Mouse (Mus musculus) adrenal gland, adult 2 months (tissue): ENCODE measurements around the gene Kcnk6. TPM values are rescaled to one million over a fixed set of nuclear protein-coding genes. Genes with fewer than 3 reads are reported as not detected.

Experiments
- DNase-seq: peaks from one replicate; pipeline ENCODE4 v3.0.0; 2021
- long read RNA-seq: library from polyadenylated mRNA; stranded (forward); transcript quantifications from one replicate; pipeline ENCODE4 v2.0.0, GENCODE M21; 2021
- polyA plus RNA-seq: library from polyadenylated mRNA; depleted of rRNA; stranded (reverse); fragments of >200 nt; gene quantifications from 2 replicates; pipeline ENCODE4 v1.2.3, GENCODE M21; 2012; rRNA removed
- total RNA-seq, 2 experiments: library from RNA; stranded (reverse); gene quantifications; 2 replicates each; pipeline ENCODE4 v1.2.3; 2021

The Kcnk6 gene
- total RNA-seq (1 to 10 TPM; 1.5 to 1.7 TPM), polyA plus RNA-seq (12.2 and 13.5 TPM in 2 replicates)
- long read RNA-seq, result 0 reads

DNA sequence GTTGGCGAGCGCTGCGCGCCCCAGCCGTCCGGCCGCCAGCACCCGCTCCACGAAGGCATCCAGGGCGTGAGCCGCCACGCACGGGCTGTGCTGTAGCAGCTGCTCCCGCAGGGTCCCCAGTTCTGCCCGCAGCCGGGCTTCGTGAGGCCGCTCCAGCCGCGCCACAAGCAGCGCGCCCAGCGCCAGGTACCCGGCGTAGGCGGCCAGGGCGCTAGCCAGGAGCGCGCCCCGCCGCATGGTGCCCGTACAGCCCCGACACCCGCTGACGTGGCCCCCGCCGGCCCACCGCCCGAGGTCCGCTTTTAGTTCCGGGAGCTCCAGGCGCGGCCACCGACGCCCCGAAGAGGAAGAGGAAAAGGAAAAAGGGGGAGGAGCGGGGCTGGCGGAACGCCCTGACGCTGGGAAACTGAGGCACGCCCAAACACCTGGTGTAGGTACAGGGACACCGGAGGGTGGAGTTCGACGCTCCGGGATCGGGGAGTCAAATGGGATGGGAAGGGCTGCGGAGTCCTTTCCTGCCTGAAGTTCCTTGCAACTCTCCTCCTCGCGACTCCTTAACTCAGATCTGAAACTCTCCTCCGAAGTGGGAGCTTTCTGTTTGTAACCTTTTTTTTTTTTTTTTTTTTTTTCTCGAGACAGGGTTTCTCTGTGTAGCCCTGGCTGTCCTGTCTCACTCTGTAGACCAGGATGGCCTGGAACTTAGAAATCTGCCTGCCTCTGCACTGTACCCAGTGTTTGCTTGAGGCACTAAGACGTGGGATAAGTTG is at the start of gene Kcnk6:
Gene Kcnk6 (minus strand): TSS at position 269 of the 767 bp plus-strand sequence.
- DNase-seq, result peak; percentile 52

DNA sequence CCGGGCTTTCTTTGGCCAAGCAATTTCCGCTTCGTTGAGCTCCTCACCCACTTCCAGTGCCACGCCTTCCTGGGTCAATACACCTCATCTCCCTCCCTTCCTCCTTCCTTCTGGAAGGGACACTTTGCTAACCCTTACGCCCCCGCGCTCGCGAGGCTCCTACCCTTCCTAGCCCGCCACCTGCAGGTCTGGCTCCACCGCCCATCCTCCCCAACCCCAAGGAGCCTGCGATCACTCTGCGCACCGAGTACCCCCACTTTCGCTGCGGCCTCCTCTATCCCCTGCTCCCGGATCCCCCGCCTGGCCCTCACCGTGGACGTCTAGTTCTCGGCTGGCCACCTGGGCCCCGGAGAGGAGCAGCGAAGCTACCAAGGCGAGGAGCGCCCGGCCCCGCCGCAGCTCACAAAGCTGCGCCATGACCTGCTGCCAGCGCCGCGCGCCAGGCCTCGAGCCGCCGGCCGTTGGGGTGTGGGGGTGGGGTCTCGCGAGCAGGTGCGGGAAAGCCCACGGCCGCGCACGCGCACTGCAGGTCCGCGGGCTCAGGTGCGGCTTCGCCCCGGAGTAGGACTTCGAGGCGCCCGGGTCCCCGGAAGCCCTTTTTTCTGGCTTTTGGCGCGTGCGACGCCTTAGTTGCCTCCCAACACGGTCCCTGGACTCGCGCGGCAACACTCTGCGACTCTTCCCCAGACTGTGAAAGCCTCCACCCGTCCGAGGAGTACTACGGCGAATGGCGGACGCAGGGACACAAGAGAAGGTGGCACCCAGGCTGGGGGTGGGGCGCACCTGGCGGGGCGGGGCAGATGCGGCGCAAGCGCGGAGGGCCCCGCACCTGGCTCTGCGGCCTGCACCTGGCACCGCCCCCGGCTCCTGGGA is 49.1 kb upstream of the Kcnk6 start, which contains the start of gene Spint2:
Gene Spint2 (minus strand): TSS at position 712 of the 873 bp plus-strand sequence.
- peak; percentile 86 for DNase-seq

DNA sequence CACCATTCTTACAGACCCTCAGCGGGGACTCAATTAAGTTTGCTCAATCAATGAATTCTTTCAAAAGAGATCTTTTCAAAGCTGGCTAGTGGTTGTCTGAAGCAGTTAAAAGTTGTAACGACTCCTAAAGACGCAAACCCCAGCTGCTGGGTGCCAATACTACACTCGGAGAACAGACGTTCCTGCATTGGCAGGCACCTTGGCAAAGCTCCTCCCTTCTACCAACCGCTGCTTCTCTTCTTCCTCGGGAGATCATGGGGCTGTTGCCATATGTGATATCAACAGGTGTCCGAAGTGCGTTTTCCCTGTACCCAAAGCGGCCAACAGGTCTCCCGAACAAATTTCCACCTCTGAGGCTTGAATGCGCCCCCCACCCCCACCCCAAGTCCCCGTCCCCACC is 48.5 kb upstream of the Kcnk6 start:
- DNase-seq, result no peak

DNA sequence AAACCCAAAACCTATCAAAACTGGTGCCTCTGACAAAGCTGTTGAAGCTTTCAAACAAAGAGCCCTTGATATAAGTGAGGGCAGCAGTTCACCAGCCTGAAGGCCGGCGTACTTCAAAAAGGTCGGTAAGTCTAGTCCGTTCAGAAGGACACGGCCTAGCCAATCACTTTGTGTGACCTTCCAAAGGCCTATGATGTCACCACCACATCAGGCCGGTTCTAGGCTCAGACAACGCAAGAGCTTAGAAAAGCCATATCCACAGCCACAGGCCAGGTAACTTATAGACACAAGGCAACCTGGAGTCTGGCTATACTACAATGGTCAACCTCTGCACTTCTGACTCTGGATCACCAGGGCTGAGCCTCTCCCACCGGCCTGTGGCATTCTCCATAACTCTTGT is 47.6 kb upstream of the Kcnk6 start:
- DNase-seq, result peak; percentile 57

DNA sequence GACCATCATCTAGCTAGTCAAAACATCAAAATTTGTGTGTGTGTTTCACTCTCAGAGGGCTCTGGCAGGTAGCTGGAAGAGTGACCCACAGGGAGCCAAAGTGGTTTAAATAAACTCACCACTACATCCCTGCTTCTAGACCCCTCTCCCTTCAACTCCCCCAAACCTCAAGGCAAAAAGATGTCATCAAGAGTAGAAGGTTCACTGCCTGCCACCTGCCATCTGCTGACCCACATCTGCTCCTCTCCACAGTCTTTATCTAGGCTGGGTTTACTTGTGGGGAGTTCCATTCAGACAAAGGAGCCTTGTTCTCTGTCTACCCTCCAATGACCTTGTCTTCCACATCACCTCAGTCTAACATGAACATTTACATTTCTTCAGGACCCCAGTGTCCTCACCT is 46.9 kb upstream of the Kcnk6 start:
- no peak for DNase-seq

DNA sequence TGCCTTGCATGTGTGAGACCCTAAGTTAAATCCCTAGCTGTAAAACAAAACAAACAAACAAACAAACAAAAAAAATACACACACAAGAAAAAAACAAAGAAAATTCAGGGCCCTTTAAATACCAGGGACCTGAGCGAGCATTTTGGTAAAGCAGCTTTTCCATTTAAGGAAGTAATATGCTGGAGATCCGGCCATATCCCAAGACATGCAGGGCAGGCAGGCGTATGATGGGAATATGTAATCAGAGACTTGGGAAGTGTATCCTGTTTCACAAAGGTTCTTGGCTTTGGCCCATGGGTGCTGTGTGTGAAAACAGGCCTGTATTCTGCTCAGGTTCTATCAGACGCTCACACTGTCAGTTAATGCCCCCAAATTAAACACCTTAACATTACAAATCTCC is 45.2 kb upstream of the Kcnk6 start:
- no peak for DNase-seq

DNA sequence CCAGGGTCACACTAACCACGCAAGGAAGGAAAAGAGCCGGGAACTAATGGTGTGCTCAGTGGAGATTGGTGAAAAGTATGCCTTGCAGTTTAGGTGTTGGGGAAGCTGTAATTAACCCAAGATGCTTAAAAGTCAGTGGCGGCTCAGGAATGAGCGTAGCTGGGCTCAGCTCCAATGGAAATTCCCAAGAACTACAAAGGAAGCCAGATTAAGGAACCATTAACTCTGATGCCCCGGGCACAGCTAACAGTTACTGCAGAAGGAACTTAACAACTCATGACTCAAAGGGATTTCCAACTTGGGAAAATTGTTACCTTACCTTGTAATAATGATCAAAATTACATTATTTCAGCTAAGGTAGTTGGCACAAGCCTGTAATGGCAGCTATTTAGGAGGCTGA is 44.4 kb upstream of the Kcnk6 start:
- DNase-seq, result no peak

DNA sequence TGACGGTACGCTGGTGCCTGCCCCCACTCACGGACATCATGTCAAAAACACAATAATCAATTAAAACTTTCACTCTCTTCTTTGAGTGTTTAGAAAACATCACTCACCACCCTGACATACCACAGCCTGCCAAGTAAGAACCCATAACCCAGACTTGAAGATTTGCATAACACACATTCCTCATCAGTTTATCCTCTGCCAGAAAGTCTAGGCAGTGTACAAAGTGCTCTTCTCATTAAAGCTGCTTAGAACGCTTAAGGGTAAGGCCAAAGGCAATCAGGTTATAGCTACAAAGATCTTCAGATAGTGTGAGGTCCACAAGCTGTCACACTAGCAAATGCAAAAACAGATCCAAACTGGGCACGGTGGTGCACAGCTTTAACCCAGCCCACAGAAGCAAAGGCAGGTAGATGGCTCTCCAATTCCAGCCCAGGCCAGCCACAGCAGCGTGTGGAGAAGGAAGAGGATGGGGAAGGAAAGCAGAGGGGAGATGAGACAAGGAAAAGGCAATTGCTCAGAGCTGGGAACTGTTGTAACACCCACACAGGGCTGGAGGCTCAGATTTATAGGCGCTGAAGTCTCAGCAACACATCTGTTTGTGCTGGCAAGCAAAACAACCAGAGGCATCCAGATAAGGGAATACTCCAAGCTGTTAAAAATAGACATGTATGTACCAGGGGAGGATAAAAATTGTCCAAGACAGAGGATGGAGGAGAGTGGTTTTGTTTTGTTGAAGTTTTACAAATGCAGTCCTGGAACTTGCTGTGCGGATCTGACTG is 39.6 kb upstream of the Kcnk6 start:
- DNase-seq, result no peak

DNA sequence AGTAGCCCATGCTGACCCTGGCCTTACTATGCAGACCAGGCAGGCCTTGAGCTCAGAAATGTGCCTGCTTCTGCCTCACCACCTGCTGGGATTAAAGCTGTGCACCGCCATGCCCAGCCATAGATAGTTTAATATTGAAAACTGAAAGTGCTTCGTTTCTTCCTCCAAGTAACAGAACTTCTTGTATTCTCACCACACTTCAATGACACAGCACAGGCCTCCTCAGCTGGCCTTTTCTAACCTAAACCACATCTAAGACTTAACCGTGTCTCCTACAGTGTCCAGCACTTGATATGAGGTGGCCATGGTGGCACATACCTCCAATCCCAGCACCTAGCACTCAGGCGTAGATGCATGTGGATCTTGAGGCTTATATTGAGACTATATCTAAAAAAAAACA is 38.1 kb upstream of the Kcnk6 start:
- no peak for DNase-seq

DNA sequence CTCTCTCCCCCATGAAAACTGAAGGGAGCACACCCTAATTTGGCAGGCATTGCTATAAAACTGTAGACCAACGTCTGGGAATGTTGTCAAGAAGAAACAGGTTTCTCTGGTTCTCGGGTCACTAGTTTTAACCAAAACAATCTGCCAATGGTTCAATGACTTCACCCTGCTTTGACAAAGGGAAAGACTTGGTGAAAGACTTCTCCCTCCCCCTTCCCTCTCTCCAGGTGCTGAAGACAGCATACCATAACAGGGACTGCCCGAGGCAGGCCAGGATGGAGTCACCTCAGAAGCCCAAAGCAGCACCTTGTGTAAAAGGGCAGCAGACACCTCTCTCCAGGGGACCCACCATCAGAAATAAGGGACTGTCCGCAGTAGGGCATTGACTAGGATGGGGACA is 34.6 kb upstream of the Kcnk6 start:
- DNase-seq, result no peak

DNA sequence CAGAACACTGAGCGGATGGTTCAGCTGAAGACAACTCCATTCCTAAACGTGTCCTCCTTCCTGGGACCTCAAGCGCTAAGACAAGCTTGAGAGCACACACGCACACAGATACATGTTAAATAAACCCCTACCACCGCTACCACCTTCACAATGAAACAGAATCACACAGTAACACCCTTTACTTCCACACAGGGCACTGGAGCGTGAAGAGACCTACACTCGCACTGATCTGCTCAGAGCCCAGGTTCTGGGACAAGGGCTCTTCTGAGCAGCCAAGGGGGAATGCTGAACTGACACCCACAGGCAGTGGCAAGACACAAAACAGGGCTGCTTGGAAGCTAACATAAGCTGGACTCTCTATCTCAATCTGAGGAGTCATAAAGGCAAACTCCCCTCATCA is 33.3 kb upstream of the Kcnk6 start:
- no peak for DNase-seq

DNA sequence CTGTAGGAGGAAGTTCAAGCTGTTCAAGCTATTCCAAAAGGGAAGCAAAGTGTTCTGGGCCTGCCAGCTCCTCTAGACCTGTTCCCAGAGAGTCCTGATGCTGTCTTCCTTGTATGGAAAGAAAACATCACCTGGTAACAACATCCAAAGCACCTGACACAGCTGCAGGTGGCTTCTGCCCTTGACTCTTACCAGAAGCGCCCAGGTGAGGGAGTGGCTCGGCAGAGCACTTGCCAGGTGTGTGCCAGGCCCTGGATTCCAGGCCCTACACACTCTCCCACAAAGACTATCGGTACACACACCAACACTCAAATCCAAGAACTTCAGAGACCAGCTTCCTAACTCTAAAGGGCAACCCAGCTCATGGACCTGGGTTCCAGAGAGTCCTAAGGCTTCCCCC is 31.5 kb upstream of the Kcnk6 start:
- no peak for DNase-seq

DNA sequence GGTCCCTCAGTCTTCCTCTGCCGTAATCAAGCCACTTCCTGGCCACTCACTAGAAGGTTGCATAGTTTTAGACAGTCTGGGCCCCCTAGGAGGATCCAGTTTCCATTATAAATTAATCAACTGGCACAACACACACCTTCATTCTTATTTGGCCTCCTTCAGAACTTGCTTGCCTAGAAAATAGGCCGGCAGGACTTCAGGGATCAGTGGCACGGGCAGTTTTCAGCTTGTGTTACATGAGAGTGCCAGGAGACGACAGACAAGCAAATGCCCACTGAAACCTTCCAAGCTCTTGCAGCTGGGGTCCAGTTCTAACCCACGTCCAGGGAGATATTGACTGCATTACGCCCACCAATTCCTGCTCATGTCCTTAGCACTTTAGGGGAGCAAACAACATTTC is 29.8 kb upstream of the Kcnk6 start:
- DNase-seq, result no peak

DNA sequence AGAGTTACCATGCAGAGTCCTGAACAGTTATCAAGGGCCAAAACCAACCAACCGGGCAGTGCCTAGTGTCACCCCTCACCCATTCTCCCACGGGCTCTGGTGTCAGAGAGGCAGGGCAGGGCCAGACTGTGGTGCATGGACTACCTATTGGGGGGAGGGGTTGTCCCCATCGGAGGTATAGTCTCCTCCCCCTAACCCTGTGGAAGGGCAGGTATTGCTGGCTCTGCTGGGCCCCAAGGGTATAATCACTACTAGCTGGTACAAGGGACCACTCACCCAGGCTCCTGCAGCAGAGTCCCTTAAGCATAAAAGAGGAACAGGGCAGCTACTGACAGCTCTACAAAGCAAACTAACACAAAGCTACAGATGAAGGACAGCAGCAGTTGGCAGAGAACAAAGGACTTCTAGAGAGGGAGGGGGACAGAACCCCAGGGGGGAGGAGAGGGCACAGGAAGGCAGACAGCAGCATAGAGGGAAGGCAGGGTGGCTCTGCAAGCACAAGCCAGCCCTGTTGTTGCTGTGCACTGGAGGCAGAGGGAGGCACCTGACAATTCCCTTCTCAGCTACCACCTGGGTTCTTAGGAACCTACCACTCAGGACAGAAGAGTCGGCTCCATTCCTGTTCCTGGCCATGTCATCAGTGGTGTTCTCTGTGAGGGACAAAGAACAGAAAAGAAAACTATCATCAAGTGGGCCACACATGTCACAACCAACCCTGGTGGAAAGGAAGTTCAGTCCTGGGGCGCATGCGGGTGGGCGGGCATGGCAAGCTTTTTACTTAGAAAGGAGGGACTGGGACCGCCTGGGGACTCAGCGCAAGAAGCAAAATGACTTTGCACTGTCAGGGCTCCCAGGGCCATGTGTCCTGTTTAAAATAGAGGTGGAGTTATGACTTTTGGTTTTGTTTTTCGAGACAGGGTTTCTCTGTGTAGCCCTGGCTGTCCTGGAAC is 27.7 kb upstream of the Kcnk6 start:
- DNase-seq, result no peak

DNA sequence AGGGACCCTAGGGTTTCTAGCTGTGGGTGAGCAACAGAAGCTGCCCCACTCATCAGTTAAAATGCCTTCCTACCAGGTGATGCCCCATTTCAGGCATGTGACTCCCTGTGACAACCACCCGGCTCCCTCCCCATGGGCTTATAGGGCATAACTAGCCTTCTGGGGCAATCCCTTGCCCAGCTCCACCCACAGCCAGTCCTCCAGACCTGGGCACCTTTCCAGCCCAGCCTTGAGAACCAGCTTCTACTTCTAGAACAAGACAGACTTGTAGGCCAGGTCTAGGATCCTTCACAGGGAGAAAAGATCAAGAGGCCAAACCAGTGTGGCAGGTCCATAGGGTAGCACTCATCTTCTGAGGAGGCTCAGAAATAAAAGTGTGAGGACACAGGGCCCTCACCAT is 25.1 kb upstream of the Kcnk6 start:
- no peak for DNase-seq

DNA sequence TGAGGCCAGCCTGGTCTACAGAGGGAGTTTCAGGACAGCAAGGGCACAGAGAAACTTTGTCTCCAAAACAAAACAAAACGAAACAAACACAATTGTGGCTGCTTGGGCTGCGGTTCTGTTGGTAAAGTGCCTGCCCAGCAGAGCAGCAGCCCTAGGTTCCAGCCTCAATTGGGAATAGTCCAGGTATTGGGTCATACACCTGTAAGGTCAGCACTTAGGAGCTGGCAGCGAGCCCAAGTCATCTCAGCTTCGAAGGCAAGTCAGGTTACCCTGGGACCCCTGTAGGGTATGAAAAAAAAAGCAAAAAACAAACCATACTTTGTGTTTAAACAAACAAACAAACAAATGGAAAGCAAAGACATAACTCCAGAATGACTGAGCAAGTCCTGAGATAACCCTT is 23.6 kb upstream of the Kcnk6 start:
- DNase-seq, result no peak

DNA sequence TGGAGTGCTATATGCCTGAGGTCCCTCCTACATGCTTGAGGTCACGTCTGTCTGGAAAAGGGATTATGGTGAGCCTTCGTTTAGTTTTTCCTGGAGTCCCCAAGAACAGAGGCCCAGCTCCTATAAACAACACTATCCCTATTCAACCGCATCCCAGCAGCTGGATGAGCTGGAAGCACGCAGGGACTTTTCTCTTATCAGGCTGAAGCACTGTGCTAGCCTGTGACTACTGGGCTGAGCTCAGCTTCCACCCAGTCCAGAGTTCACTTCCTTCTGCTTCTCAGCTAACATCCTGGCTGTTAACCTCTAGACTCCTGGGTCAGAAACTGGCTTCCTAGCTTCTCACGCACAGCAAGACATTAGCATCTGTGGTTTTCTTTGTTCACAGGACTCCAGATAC is 21.5 kb upstream of the Kcnk6 start:
- DNase-seq, result no peak

DNA sequence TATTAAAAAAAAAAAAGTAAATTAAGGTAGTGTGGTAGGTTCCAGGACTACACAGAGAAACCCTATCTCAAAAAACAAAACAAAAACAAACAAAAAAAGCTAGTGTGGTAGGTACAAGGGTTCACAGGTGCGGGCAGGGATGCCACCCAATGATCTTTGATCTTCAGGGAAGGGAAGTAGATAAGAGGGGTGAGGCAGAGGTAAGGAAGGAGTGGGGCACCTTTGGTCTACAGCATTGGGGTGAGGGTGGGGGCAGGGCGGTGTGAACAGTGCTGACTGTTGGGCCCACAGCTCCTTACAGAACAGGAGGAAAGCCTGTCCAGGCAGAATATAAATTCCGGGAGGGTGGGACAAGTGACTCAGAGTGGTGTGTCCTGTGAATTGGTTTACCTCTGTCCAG is 18.9 kb upstream of the Kcnk6 start:
- no peak for DNase-seq

DNA sequence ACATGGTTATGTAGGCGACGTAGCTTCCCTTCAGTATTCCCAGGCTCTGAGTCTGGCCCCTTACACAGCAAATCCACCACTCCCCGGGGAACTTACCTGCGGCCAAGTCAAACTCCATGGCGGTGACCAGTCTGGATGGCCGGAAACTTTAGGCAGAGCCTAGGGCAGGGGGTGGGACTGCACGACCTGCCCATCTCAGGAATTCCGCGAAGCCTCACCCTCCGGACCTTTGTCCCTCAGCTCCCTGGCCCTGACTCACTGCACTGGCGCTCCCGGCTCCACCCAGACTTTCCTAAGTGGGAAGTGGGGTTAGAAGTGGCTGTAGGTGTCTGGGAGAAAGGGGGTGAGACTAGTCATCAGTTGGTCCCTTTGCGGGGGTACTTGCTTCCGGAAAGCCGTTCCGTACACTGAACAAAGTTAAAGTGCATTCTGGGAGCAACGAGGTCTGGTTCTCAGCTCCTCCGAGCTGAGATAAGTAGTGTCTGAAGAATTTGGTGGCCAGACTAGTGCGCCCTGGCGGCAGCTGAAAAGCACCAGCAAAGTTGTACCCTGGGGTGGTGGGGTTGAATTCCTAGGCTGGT is 16.0 kb upstream of the Kcnk6 start, which contains the start of gene 2200002D01Rik:
Gene 2200002D01Rik (minus strand): TSS at position 206 of the 581 bp plus-strand sequence.
- peak; percentile 74 for DNase-seq

DNA sequence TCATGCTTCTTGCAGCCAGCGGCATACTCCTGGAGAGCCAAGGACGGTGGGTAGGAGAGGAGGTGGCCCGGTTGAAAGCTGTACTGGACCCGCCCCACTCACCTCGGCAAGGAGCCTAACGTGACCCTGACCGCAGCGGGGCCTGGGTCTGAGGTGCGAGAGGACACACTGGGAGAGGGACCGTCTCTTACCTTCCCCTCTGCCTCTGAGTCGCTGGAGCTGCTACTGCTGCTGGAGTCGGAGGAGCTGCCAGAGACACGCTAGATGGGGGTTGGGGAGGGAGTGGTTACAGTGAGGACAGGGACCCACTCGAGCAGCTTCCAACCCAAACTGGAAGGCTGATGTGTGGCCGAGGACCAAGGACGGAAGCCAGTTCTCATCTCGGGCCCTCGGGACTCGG is 15.4 kb upstream of the Kcnk6 start:
- peak; percentile 43 for DNase-seq

DNA sequence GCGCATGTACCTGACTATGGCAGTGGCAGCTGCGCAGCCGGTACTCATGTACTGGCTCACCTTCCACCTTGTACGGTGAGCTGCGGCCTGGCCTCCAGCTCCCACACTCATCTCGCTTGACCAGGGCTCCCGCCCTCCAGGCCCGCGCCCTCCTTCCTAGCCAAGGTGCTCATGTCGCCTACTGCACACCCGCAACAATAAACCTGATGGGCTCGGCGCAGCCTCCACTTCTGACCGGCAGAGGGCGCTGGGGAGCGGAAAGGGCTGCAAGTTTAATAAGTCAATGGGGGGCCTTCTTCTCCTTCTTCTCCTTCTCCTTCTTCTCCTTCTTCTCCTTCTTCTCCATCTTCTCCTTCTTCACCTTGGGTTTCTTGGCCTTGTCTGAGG is 15.0 kb upstream of the Kcnk6 start:
- peak; percentile 80 for DNase-seq
